28 mouse cellular contexts compared by ENCODE assay signal in genomic region chr5:141560325-141560724, GRCm38 (mm10).
A peak's percentile ranks its signal among the peaks of the same experiment; 100 is the strongest.
DNase-seq lines count a peak whose midpoint lies in the region; ATAC-seq and TF ChIP-seq lines count a peak whose summit lies in the region.
"Had no signal": no experiment of that assay in that cellular context is flagged by ENCODE, and none has a peak within 500 bp of the region (broad histone marks: within the 10 kb centered on the region; RNA-seq: fewer than 3 reads in every experiment).

No protein-coding gene starts in this region.

- no peak overlapping the region for H3K4me3 ChIP-seq in heart, embryonic 12.5 days
- H3K4me3 ChIP-seq in stomach, embryonic 16.5 days (replicated peaks; ENCODE audit: low read length) = no peak overlapping the region
- no peak overlapping the region for H3K4me3 ChIP-seq in stomach, postnatal 0 days (ENCODE audit: low read depth, low read length)
- H3K4me3 ChIP-seq: embryonic facial prominence, embryonic 15.5 days; forebrain, embryonic 12.5 days; heart, embryonic 15.5 days; hindbrain, embryonic 10.5 days; hindbrain, embryonic 15.5 days; liver, embryonic 15.5 days; midbrain, embryonic 13.5 days; neural tube, embryonic 13.5 days had no signal

- H3K27me3 ChIP-seq in heart, embryonic 12.5 days (replicated peaks) = no peaks in the 10 kb centered on the region
- no peaks in the 10 kb centered on the region for H3K27me3 ChIP-seq in stomach, embryonic 16.5 days (ENCODE audit: control insufficient read depth, insufficient read depth, low read length)
- no peaks in the 10 kb centered on the region for H3K27me3 ChIP-seq in stomach, postnatal 0 days (ENCODE audit: control insufficient read depth, insufficient read depth, low read length)
- H3K27me3 ChIP-seq: CH12.LX; embryonic facial prominence, embryonic 15.5 days; forebrain, embryonic 12.5 days; heart, embryonic 15.5 days; hindbrain, embryonic 15.5 days; liver, embryonic 15.5 days; midbrain, embryonic 13.5 days; neural tube, embryonic 13.5 days had no signal

- WGBS in heart, embryonic 12.5 days = 14% methylated on average over 5 of the region's 5 CpGs
- WGBS in stomach, embryonic 16.5 days = 42% methylated on average over 5 of the region's 5 CpGs
- WGBS in stomach, postnatal 0 days = 48% methylated on average over 5 of the region's 5 CpGs

- peak; percentile 18 for DNase-seq in adrenal gland, postnatal 14 days
- DNase-seq in adrenal gland, adult 2 months = no peak
- DNase-seq in heart, adult 9 months (ENCODE audit: low spot score in 2 of 2) = no peak
- DNase-seq in kidney, postnatal 14 days = peak; percentile 20
- DNase-seq in kidney, adult 11 months = no peak
- DNase-seq in stomach, postnatal 0 days (ENCODE audit: low spot score) = no peak
- DNase-seq: adrenal gland, postnatal 36 days; cerebellum, adult 18-20 months; cerebellum, postnatal 10 days; forebrain, postnatal 0 days; kidney, adult 8-10 months; lung, postnatal 4 days; right cerebral cortex, postnatal 14 days; thymus, postnatal 14 days had no signal

- peaks cover 3% of the 10 kb centered on the region; the same call in 1 of the 2 replicates for H3K9me3 ChIP-seq in heart, embryonic 12.5 days (replicated peaks)
- no peaks in the 10 kb centered on the region for H3K9me3 ChIP-seq in stomach, embryonic 16.5 days (replicated peaks; ENCODE audit: control insufficient read depth, low read length)
- no peaks in the 10 kb centered on the region for H3K9me3 ChIP-seq in stomach, postnatal 0 days (ENCODE audit: control insufficient read depth, low read length)
- H3K9me3 ChIP-seq: embryonic facial prominence, embryonic 15.5 days; forebrain, embryonic 12.5 days; heart, embryonic 15.5 days; hindbrain, embryonic 10.5 days; liver, embryonic 15.5 days; midbrain, embryonic 13.5 days had no signal

- H3K4me1 ChIP-seq in heart, embryonic 12.5 days (replicated peaks) = peaks cover 51% of the 10 kb centered on the region
- no peaks in the 10 kb centered on the region for H3K4me1 ChIP-seq in stomach, embryonic 16.5 days (ENCODE audit: control insufficient read depth, insufficient read depth, low read length)
- H3K4me1 ChIP-seq in stomach, postnatal 0 days (replicated peaks; ENCODE audit: control insufficient read depth, insufficient read depth) = no peaks in the 10 kb centered on the region
- H3K4me1 ChIP-seq: liver, embryonic 15.5 days had no signal

- H3K27ac ChIP-seq in heart, embryonic 12.5 days (ENCODE audit: poor library complexity, severe bottlenecking) = peak overlapping the region; percentile 57; the same call in 1 of the 2 replicates
- no peak overlapping the region for H3K27ac ChIP-seq in stomach, embryonic 16.5 days (ENCODE audit: low read length)
- no peak overlapping the region for H3K27ac ChIP-seq in stomach, postnatal 0 days (replicated peaks)
- H3K27ac ChIP-seq: embryonic facial prominence, embryonic 15.5 days; forebrain, embryonic 12.5 days; heart, embryonic 15.5 days; hindbrain, embryonic 10.5 days; hindbrain, embryonic 15.5 days; kidney, postnatal 0 days; liver, embryonic 15.5 days; midbrain, embryonic 13.5 days; neural tube, embryonic 13.5 days had no signal

- ATAC-seq in heart, embryonic 12.5 days (ENCODE audit: insufficient number of reproducible peaks, low FRiP score) = peak; percentile 23; the same call in 1 of the 2 replicates
- ATAC-seq in stomach, embryonic 16.5 days (ENCODE audit: insufficient read depth, low FRiP score) = 0 out of 2 replicates have a peak, but pooled peaks have one; percentile 25
- no peak for ATAC-seq in stomach, postnatal 0 days (ENCODE audit: low FRiP score, low TSS enrichment)
- ATAC-seq: forebrain, postnatal 0 days; inflammation-experienced regulatory T-cells, adult 6 months; lung, postnatal 0 days; midbrain, embryonic 13.5 days had no signal

- H3K4me2 ChIP-seq in heart, embryonic 12.5 days = no peak overlapping the region
- no peak overlapping the region for H3K4me2 ChIP-seq in stomach, embryonic 16.5 days (ENCODE audit: low read depth, low read length)
- H3K4me2 ChIP-seq in stomach, postnatal 0 days (replicated peaks; ENCODE audit: low read depth) = no peak overlapping the region
- H3K4me2 ChIP-seq: embryonic facial prominence, embryonic 15.5 days; forebrain, embryonic 12.5 days; heart, embryonic 15.5 days; hindbrain, embryonic 15.5 days; liver, embryonic 15.5 days; midbrain, embryonic 13.5 days; neural tube, embryonic 13.5 days had no signal

- H3K9ac ChIP-seq in heart, embryonic 12.5 days = no peak overlapping the region
- no peak overlapping the region for H3K9ac ChIP-seq in stomach, embryonic 16.5 days (ENCODE audit: low read length)
- H3K9ac ChIP-seq in stomach, postnatal 0 days (ENCODE audit: low read length) = no peak overlapping the region
- H3K9ac ChIP-seq: embryonic facial prominence, embryonic 15.5 days; forebrain, embryonic 12.5 days; forebrain, postnatal 0 days; heart, embryonic 15.5 days; hindbrain, embryonic 15.5 days; liver, embryonic 15.5 days; midbrain, embryonic 13.5 days; neural tube, embryonic 13.5 days had no signal

- no peak for TF ChIP-seq CTCF in stomach, postnatal 0 days (IDR thresholded peaks at IDR 0.05; ENCODE audit: low read depth)

- H3K36me3 ChIP-seq in heart, embryonic 12.5 days = no peaks in the 10 kb centered on the region
- no peaks in the 10 kb centered on the region for H3K36me3 ChIP-seq in stomach, embryonic 16.5 days (ENCODE audit: control insufficient read depth, insufficient read depth, low read length)
- H3K36me3 ChIP-seq in stomach, postnatal 0 days (ENCODE audit: control insufficient read depth, insufficient read depth, low read length) = no peaks in the 10 kb centered on the region
- H3K36me3 ChIP-seq: embryonic facial prominence, embryonic 15.5 days; forebrain, embryonic 12.5 days; heart, embryonic 15.5 days; hindbrain, embryonic 10.5 days; hindbrain, embryonic 15.5 days; liver, embryonic 15.5 days; midbrain, embryonic 13.5 days; neural tube, embryonic 13.5 days had no signal

- no peak for TF ChIP-seq EP300 in stomach, postnatal 0 days (optimal IDR thresholded peaks at IDR 0.05)

Comparison
In these comparisons a context has a peak if more than half of its experiments do, and no peak if none do; other contexts are left out.
1. DNase-seq: peak in adrenal gland, postnatal 14 days (single experiment) and kidney, postnatal 14 days (single experiment); none in adrenal gland, adult 2 months (single experiment), heart, adult 9 months (0 of 2), kidney, adult 11 months (single experiment) and stomach, postnatal 0 days (single experiment).